Mouse (Mus musculus) c-Kit-negative CD71-positive TER-119-positive erythroid progenitor cells, embryonic 14.5 days (primary cell): ENCODE results near the gene Mmadhc.

Experiments used
- DNase-seq: peaks from one replicate; pipeline ENCODE4 v3.0.0-alpha.2; 2013; ENCODE audit warnings: low read depth, low spot score

Mmadhc gene

DNA sequence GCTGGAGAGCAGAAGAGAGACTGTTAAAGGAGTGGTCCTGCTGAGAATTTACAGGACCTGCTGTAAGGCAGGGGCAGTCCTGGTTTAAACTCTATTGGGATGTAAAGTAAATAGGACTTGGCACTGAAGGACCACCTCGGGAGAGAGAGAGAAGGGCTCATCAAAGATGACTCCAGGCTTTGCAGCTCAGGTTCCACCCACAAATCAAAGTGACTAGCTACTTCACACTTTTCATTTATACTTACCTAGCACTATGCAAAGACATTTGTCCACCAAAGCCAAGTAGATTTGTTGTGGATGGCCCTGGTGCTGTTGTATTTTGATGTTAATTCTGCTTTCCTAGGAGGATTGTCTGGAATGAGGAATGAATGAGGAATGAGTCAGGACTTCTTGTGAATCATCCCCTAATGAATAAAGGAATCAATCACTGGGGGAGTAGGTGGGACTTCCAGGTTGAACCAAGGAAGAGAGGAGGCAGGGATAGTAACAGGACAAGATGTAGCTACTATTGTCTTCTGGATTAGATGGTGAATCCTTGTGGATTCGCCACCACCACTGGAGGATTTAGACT, 31.3 kb downstream of the Mmadhc start:
- no peak for DNase-seq

DNA sequence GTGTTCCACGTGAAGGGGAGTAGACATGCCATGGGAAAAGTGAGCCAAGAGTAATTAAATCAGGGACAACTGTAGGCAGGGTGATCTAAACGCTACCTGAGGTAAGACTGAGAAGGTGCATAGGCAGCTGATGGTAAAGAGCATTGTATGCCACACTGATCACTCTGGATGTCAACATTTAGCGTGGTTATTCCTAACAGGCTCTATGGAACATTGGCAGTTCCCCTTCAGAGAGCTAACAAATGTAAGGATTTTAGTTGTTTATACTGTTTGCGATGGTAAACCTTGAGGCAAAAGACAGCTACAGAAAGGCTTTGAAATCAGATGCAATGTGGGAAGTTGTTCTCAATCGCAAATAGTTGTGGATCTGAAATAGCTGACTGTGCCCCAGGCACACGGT, 32.5 kb downstream of the Mmadhc start:
- DNase-seq = no peak

DNA sequence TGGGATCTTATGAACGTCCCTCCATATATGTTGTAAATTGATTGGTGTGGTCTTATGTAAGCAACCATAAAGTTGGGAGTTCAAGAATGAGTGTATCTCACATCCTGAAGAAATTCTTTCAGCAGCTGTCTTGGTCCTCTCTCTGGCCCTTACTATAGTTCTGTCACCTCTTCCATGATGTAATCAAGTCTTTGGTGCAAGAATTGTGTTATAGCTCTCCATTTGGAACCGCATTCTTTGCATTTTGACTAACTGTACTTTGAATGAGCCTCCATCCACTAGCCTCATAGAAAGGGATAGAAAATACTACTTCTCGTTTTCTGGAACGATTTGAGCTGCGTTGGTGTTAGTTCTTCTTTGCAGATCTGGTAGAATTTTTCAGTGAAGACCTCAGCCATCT, 41.6 kb downstream of the Mmadhc start:
- DNase-seq = no peak

DNA sequence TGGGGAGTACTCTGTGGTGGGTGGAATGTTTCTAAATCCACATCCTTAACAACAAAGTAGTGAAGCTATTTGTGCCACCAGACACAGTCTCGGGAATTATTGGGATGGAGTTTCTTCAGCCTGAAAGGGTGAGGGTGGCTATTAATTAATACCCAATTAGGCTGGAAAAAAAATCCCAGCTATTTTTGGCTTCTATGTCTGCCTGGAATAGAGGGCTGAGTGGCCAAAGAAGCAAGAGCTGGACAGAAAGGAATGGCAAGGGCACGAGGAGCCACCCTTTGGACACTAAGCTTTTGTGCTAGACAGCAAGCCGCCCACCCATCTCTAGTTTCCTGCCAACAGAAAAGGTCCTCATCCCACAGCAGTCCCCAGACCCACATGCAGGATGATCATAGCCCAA, 48.0 kb downstream of the Mmadhc start:
- DNase-seq = no peak

DNA sequence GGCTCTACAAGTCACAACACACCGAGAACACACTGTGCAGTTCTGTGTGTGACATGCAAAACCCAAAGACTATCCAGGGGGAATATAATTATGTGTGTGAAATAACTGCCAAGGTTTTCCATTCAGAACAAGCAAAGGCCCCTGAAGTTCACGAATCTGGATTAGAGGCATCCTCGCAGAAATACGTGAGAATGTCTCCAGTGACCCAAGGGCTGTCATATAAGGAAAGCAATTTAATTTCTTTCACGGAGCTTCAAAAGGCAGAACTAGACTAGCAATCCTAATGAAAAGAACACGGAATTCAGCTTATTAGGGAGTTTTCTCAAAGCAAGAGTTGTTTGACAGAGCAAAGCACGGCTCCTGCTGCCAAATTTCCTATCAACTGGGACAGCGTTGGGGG, 63.1 kb downstream of the Mmadhc start:
- DNase-seq = no peak
